Mouse (Mus musculus): ENCODE data around the gene Hnrnpa2b1.

- TF ChIP-seq CTCF (IDR thresholded peaks at IDR 0.05), result no peak
- TF ChIP-seq EP300 (IDR thresholded peaks at IDR 0.05), result no peak
Observed at GRCm38 (mm10) chr6:51460363-51460762, 9.3 kb downstream of the Hnrnpa2b1 start.
